Mouse (Mus musculus) T-helper 1 cell (primary cell): Measurements from ENCODE around the gene Col7a1.

ENCODE experiments used
- in situ Hi-C: fragments of 300-600 bp; cut with MboI, MseI; formaldehyde crosslinking; loops from one replicate; pipeline ENCODE4 v1.15.1; 2025; ENCODE audit warnings: high pct_unique_total_duplicates

Col7a1 gene

GRCm38 (mm10) chr9:109015397-109015796 lies 62.0 kb downstream of the Col7a1 start:
- in situ Hi-C loops = no loop called here

DNA sequence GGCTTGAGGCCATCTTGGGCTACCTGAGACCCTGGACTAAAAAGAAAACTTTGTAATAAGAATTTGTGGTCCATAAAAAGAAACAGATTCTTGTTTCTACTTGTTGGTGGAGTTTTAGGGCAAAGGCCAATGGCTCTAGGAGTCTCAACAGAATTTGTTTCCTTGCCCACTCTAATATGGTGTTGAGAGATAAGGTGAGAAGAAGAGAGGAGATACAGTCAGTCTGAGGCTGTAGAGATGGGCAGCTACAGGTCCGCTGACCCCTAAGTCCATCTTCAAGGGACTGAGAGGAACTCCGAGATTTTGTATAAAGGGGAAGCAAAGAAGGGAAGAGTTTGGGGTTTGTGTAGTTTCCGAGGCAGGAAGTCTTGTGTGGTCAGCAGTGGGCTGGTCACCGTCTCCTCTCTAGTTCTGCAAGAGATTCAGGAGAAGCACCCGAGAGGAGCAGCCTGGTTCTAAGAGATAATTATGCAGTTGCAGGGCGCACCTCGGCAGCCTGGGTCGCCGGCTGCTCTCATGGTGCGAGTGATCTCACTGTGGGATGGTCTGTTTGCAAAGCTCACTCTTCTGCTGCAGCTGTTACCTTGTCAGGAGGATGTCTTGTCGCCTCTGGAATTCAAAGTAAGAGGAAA lies 63.7 kb downstream of the Col7a1 start:
- in situ Hi-C loops = no loop called here

DNA sequence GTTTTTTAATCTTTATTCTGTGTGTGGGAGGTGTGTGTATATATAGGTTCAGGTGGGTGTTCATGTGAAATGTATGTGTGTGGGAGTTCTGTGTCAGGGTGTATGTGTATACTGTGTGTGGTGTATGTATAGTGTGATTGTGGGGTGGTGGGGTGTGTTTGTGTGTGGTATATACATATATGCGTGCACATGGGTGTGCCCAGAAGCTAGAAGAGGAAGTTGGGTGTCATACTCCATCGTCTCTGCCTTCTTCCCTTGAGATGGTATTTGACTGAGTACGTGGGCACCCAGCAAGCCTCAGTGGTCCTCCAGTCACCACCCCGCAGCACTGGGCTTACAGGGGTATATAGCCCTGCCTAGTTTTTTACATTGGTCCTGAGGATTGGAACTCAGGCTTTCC lies 68.0 kb downstream of the Col7a1 start:
- in situ Hi-C loops = no loop called here

DNA sequence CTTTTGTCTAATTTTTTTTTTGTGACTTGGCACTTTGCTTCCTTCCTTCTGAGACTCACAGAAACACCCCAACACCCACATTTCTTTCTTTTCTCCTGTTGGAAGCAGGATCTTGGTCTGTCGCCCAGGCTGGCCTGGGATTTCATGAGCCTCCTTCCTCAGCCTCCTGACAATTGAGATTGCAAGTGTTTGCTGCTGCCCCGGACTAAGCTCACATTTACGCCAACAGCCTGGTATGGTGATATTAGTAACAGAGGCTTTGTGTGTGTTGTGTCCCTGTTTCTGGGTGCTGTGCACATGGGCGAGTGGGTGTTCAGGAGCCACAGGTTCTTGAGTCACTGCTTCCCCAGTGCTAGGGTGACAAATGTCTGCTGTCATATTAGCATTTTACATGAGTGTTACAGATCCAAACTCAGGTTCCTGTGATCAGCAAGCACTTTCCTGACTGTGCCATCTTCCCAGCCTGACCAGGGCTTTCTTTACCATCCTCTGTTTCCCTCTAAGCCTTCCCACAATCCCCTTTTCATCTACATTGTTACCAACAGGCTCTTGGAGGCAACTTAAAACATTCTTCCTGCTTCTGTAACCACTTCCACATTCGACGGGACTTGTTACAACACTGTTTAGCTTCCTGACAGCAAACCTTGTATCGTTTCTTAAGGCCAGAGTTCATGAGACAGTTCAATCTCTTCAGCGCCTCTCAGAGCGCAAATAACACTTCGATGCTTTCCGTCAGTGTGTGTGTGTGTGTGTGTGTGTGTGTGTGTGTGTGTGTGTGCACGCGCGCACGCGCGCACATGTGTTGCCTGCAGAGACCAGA lies 69.7 kb downstream of the Col7a1 start:
- in situ Hi-C loops = no loop called here

- in situ Hi-C loops = no loop called here
Observed at GRCm38 (mm10) chr9:109027521-109027920, 74.1 kb downstream of the Col7a1 start.

DNA sequence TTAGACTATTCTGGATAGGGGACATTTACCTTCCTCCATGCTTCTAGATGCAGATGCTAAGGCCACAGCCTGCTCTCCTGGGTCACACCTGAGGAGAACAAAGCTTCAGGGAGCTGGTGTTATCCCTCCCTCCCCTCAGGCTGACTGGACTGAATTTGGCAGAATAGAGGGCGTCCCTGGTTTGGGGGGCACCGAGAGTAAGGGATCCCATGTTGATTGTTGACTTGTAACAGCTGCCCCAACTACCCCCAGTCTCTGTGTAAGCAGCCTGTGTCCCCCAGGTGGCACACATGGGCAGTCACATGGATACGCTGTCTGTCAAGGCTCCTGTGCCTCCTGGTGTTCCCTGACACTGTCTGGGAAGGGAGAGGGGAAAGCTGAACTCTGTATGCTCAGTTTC lies 75.0 kb downstream of the Col7a1 start:
- in situ Hi-C loops = no loop called here

DNA sequence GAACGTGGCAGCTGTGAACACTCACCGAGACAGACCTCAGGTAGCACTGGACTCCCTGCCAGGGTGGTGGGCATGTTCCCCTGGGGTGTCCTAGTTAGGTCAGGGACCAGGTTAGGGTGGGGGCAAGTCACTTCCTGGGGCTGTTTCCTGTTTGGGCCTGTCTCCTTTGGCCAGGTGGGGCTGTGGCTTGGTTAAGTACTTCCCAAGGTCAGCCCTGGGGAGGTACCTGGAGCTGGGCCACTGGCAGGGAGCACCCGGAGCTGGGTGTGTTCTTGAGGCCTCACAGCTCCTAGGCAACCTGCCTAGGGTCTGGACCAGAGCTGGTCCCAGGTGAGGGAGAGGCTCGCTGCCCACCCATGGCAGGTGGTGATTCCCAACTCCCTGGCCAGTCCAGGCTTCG lies 75.5 kb downstream of the Col7a1 start:
- in situ Hi-C loops = no loop called here

DNA sequence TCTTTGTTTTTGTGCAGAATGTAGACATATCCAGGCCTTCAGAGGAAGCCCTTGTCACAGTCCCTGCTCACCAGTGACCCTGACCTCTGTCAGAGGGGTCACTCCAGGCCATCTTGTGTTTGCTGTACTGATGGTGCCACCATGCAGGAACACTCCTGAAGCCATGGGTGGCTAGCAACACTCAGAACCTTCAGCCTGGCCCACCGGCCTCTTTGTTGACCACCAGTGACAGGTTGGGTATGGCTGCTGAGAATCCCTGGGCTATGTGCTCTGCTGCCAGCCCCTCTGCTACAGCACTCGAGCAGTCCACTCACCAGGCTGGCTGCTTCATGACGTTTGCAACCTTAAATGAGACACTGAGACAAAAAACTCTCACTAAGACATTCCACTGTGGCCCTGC lies 76.9 kb downstream of the Col7a1 start:
- in situ Hi-C loops = no loop called here

GRCm38 (mm10) chr9:109031001-109031400 lies 77.6 kb downstream of the Col7a1 start:
- in situ Hi-C loops = no loop called here

GRCm38 (mm10) chr9:109031686-109032085 lies 78.3 kb downstream of the Col7a1 start:
- in situ Hi-C loops = no loop called here

DNA sequence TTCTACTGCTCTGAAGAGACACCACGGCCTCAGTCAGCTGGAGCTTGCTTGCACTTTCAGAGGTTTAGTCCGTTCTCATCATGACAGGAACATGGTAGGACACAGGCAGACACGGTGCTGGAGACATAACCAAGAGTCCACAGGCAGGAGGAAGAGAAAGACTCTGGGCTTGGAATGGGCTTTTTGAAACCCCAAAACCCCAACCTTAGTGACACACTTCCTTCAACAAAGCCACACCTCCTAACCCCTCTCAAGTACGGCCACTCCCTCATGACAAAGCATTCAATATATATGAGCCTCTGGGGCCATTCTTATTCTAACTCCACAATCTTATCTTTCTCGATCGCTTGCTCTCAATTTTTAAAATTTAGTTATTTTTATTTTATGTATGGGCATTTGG lies 79.0 kb downstream of the Col7a1 start:
- in situ Hi-C loops = no loop called here
